Mouse (Mus musculus) urinary bladder, adult 2 months (tissue): ENCODE measurements around the gene Cnnm1. TPM values are rescaled to one million over a fixed set of nuclear protein-coding genes. Genes with fewer than 3 reads are reported as not detected.

Experiments
- DNase-seq: peaks from one replicate; pipeline ENCODE4 v3.0.0; 2022; ENCODE audit warnings: low spot score
- polyA plus RNA-seq: library from polyadenylated mRNA; depleted of rRNA; stranded (reverse); fragments of >200 nt; gene quantifications from 2 replicates; pipeline ENCODE4 v1.2.3, GENCODE M21; 2012; rRNA removed

Gene Cnnm1
- 2.6 and 2.8 TPM in 2 replicates for polyA plus RNA-seq

DNA sequence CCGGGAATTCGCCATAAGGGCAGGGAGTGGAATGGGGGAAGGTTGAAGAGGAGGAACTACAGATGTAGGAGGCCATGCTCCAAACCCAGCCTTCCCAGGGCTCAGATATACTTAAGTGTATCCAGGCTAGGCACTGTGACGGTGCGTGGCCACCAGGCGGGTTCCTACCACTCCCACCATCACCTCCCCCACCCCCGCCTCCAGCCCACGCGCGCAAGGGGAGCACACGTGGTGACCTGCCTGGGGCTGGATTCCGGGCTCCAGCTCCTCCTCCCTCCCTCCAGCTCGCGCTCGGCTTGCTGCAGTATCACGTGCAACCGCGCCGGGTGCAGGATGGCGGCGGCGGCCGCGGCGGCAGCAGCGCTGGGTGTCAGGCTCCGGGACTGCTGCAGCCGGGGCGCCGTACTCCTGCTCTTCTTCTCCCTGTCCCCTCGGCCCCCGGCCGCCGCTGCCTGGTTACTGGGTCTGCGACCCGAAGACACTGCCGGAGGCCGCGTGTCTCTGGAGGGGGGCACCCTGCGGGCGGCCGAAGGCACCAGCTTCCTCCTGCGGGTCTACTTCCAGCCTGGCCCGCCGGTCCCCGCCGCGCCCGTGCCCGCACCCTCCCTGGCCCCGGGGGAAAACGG is at the start of gene Cnnm1:
Gene Cnnm1 (plus strand): TSS at position 325 of the 626 bp plus-strand sequence.
- peak; percentile 35 for DNase-seq

DNA sequence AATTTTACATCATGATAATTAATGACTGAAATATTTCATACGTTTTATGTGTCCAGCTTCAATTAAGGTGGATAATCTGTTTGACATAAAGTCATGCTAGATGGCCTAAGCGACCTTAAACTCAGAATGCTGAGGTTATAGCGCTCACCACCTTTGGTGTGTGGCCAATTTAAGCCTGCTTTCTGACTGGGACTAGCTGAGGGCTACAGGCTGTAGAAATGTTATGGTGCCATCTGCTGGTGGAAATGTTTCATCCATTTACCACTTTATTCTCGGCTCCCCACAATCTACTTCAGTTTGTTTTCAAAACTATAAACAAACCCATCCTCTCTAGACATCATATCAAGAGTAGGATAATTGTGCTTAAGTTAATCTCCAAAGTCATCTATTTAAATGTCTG is 43.9 kb upstream of the Cnnm1 start:
- no peak for DNase-seq

DNA sequence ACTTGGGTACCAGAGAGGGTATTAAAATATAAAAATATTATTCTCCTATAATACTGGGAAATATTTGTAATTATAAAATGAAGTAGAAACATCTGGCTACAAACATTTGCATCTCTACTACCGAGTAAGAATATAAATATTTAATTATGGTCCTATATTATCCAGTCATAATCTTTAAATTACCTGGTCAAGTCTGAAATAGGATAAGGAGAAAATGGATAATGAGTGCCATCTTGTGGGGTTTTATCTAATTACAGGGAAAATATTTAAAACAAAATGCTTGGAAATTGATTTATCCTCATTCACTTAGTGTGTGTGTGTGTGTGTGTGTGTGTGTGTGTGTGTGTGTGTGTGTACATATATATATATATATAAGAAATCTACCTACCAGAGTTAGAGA is 33.1 kb upstream of the Cnnm1 start:
- no peak for DNase-seq

DNA sequence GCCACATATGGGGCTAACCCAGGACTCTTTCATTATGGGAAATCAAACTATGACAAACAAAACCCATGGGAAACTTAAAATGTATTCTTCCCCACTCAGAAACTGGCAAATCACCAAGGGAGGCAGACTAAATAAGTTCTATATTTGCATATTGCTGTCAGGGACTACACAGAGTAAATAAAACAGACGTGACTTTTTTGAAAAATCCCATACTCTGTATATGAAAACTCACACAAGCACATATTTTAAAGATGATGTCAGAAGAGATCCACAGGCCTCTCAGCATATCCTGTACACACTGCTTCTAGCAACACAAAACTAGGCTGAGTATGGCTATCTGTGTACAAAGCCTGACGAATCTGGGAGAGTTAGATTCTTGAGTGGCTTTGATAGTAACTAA is 24.7 kb upstream of the Cnnm1 start:
- DNase-seq = no peak

DNA sequence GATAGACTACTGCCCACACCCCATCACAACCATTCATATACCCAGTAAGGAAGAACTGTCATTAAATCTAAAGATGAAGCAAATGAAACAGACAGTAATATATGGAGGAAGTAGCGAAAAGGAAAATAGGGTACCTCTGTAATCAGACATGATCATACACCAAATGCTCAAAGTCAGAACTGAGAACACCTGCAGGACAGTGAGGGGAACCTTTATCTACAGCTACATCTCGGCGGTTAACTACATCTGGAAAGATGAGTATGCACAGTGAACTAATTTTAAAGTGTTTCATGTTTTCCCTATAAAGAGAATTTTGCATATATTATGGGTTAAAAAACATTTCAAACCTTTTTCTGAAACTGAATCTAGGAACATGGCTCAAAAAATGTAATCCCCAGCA is 19.7 kb upstream of the Cnnm1 start:
- no peak for DNase-seq

DNA sequence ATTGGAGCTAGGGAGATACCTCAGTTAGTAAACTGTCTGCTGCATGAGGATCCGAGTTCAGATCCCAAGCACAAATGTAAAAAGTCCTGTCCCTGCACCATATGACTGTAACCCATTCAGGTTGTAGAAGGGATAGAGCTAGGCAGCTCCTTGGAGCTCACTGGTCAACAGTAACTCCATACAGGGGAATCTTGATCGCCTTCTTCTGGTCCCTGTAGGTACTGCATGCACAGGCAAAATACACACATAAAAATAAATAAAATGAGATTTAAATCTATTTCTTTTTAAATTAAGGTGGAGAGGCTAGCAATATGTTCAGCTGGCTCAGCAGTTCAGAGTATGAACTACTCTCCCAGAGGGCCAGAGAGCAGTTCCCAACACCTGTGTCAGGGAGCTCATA is 16.2 kb upstream of the Cnnm1 start:
- no peak for DNase-seq

DNA sequence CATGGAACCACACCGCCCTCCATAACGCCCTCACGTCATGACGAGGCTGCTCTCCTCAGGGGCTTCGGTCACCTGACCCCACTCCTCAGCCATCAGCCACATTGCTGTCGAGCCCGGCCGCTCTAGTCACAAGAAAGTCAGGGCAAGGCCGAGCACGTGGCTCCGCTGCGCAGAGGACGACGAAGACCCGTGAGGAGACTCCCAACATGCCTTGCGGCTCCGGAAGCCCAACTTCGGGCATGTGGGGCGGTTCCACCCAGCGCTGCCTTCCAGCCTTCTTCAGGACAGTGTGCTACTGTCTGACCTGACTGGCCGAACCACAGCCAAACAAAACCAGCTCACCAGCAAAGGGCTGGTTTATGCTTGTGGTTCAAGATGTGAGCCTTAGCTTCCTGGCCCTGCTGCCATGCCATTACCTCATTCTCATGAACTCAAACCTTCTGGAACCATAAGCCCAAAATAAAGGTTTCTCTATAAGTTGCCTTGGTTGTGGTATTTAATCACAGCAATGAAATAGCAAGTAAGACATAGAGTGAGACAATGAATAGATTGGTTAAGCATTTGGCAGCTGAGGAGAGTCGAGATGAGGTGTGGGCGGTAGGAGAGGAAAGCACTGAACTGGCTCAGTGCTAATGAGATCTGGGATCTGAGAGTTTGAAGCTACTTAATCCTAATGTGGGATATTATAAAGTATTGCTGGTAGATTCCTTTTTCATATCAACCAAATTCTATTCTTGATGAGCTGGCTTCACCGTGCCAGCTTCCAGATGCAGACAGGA is 12.6 kb upstream of the Cnnm1 start:
- DNase-seq = no peak

DNA sequence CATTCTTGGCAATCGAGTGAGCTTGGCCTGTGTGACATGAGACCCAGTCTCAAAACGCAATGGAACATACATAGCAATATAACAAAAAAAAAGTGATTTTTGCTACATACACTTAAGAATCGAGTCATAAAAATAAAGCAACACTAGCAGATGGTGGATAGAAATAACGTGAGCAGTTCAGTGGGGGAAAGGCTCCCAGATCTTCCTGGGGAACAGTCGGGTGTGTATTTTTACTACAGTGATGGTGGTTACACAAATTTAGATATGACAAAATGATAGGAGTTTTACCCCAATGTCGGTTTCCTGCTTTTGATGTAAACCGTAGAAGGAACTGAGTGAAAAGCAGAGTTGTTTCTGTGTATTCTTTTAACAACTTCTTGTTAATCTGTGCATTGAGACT is 990 bp upstream of the Cnnm1 start:
- DNase-seq = no peak

DNA sequence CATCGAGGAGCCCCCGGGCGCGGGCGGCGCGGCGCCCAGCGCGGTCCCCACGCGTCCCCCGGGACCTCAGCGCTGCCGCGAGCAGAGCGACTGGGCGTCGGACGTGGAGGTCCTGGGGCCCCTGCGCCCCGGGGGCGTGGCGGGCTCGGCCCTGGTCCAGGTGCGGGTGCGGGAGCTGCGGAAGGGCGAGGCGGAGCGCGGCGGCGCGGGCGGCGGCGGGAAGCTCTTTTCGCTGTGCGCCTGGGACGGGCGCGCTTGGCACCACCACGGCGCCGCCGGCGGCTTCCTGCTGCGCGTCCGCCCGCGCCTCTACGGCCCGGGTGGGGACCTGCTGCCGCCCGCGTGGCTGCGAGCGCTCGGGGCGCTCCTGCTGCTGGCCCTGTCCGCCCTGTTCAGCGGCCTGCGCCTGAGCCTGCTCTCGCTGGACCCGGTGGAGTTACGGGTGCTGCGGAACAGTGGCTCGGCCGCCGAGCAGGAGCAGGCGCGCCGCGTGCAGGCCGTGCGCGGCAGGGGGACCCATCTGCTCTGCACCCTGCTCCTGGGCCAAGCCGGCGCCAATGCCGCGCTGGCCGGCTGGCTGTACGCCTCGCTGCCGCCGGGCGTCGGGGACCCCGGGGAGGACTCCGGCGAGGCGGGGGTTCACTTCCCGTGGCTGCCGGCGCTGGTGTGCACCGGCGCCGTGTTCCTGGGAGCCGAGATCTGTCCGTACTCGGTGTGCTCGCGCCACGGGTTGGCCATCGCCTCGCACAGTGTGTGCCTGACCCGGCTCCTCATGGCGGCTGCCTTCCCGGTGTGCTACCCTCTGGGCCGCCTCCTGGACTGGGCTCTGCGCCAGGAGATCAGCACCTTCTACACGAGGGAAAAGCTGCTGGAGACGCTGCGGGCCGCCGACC is 778 bp downstream of the Cnnm1 start:
- DNase-seq = peak; percentile 32

DNA sequence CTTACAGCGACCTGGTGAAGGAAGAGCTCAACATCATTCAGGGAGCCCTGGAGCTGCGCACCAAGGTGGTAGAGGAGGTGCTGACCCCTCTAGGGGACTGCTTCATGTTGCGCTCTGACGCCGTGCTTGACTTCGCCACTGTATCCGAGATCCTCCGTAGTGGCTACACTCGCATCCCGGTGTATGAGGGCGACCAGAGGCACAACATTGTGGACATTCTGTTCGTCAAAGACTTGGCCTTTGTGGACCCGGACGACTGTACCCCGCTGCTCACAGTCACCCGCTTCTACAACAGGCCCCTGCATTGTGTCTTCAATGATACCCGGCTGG is 1.4 kb downstream of the Cnnm1 start:
- no peak for DNase-seq

DNA sequence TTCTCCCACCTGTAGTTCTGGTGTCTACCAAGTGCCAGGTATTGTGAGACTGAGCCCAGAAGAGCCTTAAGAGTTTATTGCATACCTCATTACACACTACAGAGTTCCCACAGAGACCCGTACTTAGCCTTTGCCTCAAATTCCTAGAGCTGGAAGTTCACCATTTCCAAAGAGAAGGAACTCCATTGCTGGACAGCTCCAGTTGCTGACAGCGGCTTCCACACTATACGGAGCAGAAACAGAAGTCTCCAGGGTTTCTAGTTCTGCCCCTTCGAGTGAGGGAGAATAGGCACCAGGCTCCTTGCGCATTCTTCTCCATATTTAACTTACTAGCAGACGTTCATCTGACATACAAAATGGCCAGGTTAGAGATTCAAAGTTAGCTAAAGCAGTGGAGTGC is 2.0 kb downstream of the Cnnm1 start:
- no peak for DNase-seq

DNA sequence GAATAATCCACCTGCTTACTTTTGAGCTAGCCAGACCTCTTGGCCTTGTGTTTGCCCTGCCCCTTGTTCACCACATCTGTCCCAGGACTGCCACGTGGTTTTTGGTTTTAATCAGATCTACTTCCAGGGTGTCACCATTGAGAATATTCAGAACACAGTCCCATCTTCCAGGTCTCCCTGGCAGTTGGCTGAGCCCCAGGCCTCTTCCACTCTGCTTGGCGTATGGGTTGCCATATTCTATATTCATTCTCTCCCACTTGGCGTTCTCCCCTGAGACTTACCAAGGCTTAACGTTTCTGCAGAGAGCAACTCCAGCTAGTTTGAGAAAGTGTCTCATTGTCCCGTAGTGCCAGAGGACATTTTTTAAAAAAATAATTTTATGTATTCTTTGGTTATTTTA is 2.7 kb downstream of the Cnnm1 start:
- no peak for DNase-seq

DNA sequence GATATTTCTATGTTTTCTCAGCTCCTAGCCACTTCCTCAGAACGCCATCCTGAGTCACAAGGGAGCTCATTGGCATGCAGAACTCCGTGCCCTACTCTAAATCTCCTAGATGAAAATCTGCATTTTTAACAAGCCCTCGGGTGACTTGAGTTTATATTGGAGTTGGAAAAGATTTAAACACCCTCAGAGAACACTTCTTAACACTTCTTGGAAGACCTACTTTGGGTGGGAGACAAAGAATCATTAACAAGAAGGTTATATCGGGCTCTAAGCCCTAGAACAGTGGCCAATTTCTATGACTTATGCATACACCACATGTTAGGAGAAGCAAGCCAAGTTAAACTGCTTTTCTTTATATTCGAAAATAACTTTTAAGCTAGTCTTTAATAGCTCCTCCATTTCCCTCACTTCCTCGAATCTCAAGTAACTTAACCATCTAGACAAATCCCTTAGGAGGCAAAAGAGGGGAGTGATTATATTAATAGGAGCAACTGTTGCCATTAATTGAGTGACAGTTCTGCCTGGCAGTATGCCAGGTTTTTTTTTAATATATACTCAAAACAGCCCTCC is 4.5 kb downstream of the Cnnm1 start:
- DNase-seq = no peak

DNA sequence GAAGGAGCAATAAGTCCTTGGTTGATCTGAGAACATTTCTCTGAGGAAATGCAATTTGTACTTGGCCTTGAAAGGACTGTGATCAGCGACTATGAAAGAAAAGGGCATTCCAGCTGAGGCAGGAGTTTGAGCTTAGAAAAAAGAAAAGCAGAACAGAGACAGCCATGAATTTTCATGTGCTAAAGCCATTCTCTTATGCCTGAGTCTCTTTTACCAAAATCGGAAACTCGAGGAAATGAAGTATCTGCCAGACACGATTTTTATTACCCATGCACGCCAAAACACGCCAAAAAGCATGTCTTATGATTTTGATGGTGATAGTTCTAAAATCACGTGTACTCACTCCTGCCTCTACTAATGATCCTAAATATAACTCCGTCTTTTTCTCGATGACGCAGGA is 11.3 kb downstream of the Cnnm1 start:
- no peak for DNase-seq

DNA sequence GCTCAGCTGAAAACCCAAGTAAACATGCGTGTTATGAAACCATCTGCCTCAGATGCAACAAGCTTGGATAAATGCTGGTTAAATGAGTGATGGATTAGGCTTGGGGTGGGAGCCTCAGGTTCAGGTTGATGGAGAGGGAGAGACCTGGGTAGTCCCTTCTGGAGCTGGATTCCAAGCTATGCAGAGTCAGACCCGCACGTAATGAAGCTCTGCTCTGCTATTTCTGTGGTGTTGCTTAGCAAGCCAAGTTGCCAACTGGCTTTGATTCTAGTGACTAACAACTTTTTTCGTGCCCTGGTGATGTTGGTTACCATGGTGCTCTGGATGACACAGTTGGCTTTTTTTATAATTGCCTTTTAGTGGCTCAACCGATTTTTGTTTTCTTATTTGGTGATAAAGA is 11.9 kb downstream of the Cnnm1 start:
- DNase-seq = no peak

DNA sequence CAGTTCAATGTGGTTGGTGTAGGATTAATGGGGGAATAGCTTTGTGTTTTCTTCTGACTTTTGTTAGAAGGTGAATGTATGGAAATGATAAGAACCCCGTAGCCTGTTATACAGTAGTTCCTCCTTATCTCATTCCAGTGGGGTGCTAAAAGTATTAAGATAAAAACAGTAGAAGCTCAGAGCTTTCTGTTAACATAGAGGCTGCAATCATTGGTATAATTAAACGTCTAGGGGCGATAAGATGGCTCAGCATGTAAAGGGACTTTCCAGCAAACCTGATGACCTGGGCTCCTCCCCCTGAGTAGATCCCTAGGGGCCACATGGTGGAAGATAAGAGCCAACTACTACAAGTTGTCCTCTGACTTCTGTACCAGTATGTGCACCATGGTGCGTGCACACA is 12.8 kb downstream of the Cnnm1 start:
- DNase-seq = no peak

DNA sequence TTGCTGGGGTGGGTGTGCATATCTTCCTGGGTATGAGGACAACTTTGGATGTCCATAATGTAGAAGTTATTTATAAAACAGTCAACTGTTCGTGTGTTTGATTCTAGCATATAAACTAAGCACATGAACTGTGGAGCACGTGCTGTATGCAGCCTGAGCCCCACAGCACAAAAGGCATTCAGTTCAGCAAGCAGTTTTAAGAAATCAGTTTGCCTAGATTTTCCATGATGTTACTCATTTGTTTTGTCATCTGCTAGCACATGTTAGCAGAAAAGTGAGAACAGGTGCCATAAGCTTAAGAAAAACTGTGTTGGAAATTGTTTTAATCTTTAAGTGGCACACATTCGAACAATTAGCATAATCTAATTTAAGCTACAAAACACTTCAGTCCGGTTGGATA is 19.7 kb downstream of the Cnnm1 start:
- DNase-seq = no peak

DNA sequence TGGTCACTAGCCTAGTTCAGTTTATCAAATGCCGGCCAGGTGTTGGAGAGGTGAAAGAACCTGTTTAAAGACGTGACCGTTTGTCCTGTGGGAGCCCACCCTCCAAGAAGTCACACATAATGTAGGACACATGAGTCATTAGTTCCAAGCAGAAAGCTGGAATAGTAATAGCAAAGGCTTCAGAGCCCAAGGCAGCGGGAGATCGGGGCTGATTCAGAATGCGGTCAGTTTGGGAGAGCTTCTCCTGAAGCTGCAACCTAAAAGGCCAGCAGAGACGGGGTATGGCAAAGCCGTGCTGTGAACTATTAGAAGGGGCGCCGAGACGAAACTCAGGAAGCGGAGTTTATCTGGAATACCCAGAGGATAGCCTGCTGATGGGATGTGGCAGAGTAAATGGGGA is 20.2 kb downstream of the Cnnm1 start:
- no peak for DNase-seq

DNA sequence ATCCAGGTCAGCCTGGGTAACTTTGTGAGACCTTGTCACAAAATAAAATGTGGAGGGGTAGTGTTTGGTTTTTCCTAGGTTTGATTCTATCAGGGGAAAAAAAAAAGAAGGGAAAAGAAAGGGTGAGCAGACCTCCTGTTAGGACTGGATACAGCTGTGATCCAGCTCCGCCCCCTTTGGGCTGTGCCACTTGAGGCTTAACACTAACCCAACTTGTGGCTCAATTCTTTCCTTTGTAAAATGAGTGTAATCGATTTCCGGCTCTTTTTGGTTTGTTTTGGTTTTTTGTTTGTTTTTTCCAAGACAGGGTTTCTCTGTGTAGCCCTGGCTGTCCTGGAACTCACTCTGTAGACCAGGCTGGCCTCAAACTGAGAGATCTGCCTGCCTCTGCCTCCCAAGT is 21.9 kb downstream of the Cnnm1 start:
- DNase-seq = no peak

DNA sequence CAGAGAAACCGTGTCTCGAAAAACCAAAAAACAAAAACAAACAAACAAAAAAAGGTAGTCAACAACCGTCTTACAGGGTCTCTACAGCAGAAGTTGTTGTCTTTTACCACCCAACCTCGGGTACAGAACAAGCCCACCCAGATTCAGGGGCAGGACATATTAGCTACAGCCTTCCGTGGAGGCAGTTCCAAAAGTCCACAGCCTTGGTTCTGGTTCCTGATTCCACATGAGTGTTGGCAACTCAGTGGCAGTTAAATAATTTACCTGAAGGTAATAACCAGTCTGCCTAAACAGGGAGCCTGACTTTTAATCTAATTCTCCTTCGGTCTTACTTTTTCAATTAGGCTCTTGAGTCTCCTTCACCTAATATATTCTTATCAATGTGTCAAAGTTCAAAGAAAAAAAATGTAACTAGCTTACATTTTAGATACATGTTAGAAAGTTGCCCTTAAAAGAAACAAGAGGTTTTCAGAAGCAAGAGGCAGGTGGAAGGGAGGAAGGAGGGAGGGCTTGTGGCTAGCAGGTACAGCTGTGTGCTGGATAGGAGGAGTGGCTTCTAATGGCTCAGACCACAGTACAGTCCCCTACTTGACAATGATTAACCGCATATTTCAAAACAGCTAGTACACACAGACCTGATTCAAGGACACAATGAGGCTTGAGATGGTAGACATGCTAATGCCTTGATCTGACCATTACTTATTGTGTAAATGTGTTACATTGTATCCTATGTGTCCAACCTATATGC is 23.5 kb downstream of the Cnnm1 start:
- no peak for DNase-seq

DNA sequence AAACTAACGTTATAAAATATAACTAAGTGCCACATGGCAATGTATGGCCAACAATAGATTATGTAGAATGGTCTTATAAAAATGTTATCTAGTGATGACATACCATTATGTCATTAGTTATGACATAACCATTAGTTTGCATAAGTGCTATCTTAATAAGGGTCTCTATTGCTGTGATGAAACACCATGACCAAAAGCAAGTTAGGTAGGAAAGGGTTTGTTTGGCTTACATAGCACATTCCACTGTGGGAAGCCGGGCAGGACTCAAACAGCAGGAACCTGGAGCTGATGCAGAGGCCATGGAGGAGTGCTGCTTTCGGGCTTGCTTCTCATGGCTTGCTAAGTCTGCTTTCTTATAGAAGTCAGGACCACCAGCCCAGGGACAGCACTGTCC is 24.1 kb downstream of the Cnnm1 start:
- no peak for DNase-seq

DNA sequence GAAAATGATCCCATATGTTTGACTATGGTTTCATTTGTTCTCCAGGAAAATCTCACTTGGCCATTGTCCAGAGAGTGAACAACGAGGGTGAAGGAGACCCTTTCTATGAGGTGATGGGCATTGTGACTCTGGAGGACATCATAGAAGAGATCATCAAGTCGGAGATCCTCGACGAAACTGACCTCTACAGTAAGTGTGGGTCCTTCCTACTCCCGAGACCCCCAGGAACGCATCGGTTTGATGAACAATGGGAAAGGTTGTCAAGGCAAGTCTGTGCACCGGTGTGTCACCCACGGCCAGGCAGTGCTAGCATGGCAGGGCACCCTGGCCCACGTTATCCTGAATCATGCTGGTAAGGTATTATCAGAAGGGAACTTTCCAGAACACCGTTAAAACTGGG is 24.8 kb downstream of the Cnnm1 start:
- no peak for DNase-seq
